Mouse (Mus musculus): ENCODE data around the gene Ccdc181. TPM values are rescaled to one million over a fixed set of nuclear protein-coding genes. Genes with fewer than 3 reads are reported as not detected.

The Ccdc181 gene
- polyA plus RNA-seq, 1 experiment from 2014 or later, result 13.5 TPM

DNA sequence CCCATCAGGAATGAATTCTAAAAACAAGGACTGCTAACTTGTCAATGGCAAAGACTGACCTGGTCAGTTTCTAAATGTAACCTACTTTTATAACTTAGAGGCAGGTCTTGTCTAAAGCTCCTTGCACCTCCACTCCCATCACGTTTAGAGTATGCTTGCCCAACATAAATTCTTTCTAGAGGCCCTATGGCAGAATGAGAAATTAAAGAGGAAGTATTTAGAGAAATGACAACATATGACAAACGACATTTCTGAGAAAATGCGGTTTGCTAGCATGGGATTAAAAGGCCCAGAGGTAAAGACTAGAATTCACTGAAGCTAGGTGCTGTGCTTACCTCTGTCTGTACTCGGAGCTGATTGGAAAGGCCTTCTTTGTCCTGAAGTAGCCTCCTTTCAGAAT is 26.6 kb downstream of the Ccdc181 start:
- Histone ChIP-seq H3K4me1 (ENCODE audit: control insufficient read depth, insufficient read depth, low read length) (no peaks in the 10 kb centered on the region), H3K27ac (ENCODE audit: low read depth, low read length) (no peak overlapping the region), H3K9ac (ENCODE audit: low read length) (no peak overlapping the region), H3K36me3 (ENCODE audit: control insufficient read depth, insufficient read depth, low read length) (peaks cover 8% of the 10 kb centered on the region), H3K4me3 (ENCODE audit: low read depth, low read length) (no peak overlapping the region), H3K4me2 (ENCODE audit: low read depth) (no peak overlapping the region), H3K9me3 (ENCODE audit: control insufficient read depth, low read length) (no peaks in the 10 kb centered on the region), H3K27me3 (ENCODE audit: control insufficient read depth, insufficient read depth, low read length) (no peaks in the 10 kb centered on the region)
- DNase-seq (ENCODE audit: low spot score), result no peak
- ATAC-seq (ENCODE audit: insufficient read depth, low FRiP score, low TSS enrichment), result no peak
- 93% methylated on average over 4 of the region's 4 CpGs for WGBS

DNA sequence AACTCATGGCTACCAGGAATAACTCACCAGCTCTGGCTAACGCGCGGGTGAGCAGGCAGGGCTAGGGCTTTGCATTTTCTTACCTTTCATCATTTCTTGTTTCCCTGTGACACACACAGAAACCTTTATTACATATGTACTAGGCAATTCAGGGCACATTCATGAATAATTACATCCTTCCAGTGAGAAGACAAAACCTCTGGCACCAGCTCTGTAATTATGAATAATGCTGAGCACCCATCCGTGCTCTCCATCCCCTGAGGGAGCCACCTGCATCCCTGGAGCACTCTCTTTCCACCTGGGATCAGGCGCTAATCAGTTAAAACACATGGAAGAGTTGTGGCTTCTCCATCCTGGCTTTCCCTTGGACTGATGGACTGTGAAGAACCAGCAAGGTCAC is 28.4 kb downstream of the Ccdc181 start, which contains the start of gene Nme7:
Gene Nme7, plus strand, starts transcription at position 301 of the 400 bp plus-strand sequence.
- DNase-seq (ENCODE audit: low spot score), result no peak
- no peaks in the 10 kb centered on the region for H3K9me3 ChIP-seq (ENCODE audit: control insufficient read depth, low read length)
- no peaks in the 10 kb centered on the region for H3K27me3 ChIP-seq (ENCODE audit: control insufficient read depth, insufficient read depth, low read length)
- ATAC-seq (ENCODE audit: insufficient read depth, low FRiP score, low TSS enrichment), result no peak
- H3K4me1 ChIP-seq (ENCODE audit: control insufficient read depth, insufficient read depth, low read length), result no peaks in the 10 kb centered on the region
- peaks cover 8% of the 10 kb centered on the region for H3K36me3 ChIP-seq (ENCODE audit: control insufficient read depth, insufficient read depth, low read length)
- no peak within 1 kb of the TSS for H3K27ac ChIP-seq (ENCODE audit: low read depth, low read length)
- H3K9ac ChIP-seq (ENCODE audit: low read length), result no peak within 1 kb of the TSS
- H3K4me3 ChIP-seq (ENCODE audit: low read depth, low read length), result no peak within 1 kb of the TSS
- no peak within 1 kb of the TSS for H3K4me2 ChIP-seq (ENCODE audit: low read depth)
- WGBS, result 89% methylated on average over 5 of the region's 5 CpGs

DNA sequence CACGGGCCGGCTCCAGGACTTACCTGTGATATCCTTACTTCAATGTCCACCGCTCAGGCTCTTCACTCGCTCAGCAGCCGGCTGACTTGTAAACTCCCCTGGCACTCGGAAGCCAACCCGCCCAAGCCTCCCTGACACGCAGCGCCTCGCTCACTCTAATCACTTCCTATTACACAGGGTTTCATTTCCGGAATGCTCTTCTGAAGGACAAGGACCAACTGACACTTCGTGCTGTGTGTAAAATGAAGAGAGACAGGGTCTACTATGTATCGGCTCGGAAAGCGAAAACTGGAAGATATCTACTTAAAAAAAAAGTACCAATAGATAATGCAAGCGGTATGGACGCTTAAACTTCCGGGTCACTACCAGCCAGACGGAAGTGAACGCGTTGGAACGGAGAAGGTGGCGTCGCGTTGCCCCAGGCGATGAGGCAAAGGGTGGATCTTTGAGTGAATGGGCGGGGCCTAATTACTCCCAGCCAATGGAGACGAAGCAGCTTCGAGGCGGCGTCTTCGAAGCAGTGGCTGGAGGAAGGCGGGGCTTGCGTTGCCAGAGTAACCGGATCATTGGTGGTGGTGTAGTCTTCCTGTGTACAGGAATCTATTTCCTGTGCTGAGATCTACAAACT is 31.9 kb downstream of the Ccdc181 start, which contains the start of gene Blzf1:
Gene Blzf1, minus strand, starts transcription at position 366 of the 628 bp plus-strand sequence.
- Histone ChIP-seq H3K27ac (ENCODE audit: low read depth, low read length) (no peak within 1 kb of the TSS), H3K9me3 (ENCODE audit: control insufficient read depth, low read length) (no peaks in the 10 kb centered on the region), H3K36me3 (ENCODE audit: control insufficient read depth, insufficient read depth, low read length) (no peaks in the 10 kb centered on the region)

DNA sequence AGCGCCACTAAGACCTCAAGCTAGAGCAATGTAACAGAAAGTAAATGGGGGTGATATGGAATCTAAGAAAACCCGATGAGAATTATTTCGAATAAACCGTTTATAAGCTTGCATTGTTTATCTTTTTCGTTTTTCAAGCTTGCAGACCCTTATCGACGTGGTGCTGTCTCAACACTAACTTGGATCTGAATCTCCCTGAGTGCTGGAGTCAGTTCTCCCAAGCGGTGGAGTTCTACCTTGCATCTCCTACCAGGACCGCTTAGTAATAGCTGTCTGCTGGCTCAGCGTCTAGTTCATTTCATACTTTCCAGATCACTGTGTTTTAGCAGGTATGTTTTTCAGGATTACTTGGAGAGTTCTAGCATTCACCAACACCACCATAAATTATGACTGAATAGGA is 32.5 kb downstream of the Ccdc181 start:
- WGBS, result 14% methylated on average over 10 of the region's 10 CpGs
- Histone ChIP-seq H3K36me3 (ENCODE audit: control insufficient read depth, insufficient read depth, low read length) (no peaks in the 10 kb centered on the region), H3K4me1 (ENCODE audit: control insufficient read depth, insufficient read depth, low read length) (no peaks in the 10 kb centered on the region), H3K9ac (ENCODE audit: low read length) (peak overlapping the region; percentile 19), H3K4me2 (ENCODE audit: low read depth) (peak overlapping the region; percentile 55), H3K27ac (ENCODE audit: low read depth, low read length) (no peak overlapping the region), H3K9me3 (ENCODE audit: control insufficient read depth, low read length) (no peaks in the 10 kb centered on the region), H3K27me3 (ENCODE audit: control insufficient read depth, insufficient read depth, low read length) (no peaks in the 10 kb centered on the region), H3K4me3 (ENCODE audit: low read depth, low read length) (peak overlapping the region; percentile 80)
- ATAC-seq (ENCODE audit: insufficient read depth, low FRiP score, low TSS enrichment) (0 out of 2 replicates have a peak, but pooled peaks have one; percentile 7), DNase-seq (ENCODE audit: low spot score) (no peak)

More for the DNA sequence above, 31.9 kb downstream of the Ccdc181 start, which contains the start of gene Blzf1:
- peak within 1 kb of the TSS; percentile 75 for H3K9ac ChIP-seq (ENCODE audit: low read length)
- H3K4me2 ChIP-seq (ENCODE audit: low read depth), result peak within 1 kb of the TSS; percentile 62
- no peaks in the 10 kb centered on the region for H3K27me3 ChIP-seq (ENCODE audit: control insufficient read depth, insufficient read depth, low read length)
- WGBS, result under 1% methylated on average over 35 of the region's 35 CpGs
- no peaks in the 10 kb centered on the region for H3K4me1 ChIP-seq (ENCODE audit: control insufficient read depth, insufficient read depth, low read length)
- peak within 1 kb of the TSS; percentile 80 for H3K4me3 ChIP-seq (ENCODE audit: low read depth, low read length)
- peak; percentile 99 for ATAC-seq (ENCODE audit: insufficient read depth, low FRiP score, low TSS enrichment)
- peak; percentile 98 for DNase-seq (ENCODE audit: low spot score)

DNA sequence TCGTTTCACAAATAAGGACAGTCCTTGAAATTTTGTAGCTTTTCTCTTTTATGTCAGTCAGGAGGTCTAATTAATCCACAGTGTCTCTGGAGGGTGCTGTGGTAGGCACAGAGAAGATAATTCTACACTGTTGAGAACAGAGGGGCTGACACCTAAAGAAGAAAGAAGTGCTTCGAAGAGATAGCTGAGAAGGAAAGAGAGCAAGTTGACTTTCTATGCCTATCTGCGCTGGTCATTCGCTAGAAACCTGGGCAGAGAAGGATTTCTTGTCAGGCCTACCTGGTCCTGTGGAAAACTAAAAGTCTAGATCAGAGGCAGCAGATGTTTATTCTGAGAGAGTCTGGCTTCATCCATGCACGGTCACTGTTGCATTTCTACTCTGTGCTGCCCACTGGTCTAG is 38.7 kb downstream of the Ccdc181 start:
- Histone ChIP-seq H3K27me3 (ENCODE audit: control insufficient read depth, insufficient read depth, low read length) (no peaks in the 10 kb centered on the region), H3K9ac (ENCODE audit: low read length) (no peak overlapping the region), H3K4me2 (ENCODE audit: low read depth) (no peak overlapping the region), H3K9me3 (ENCODE audit: control insufficient read depth, low read length) (no peaks in the 10 kb centered on the region), H3K4me3 (ENCODE audit: low read depth, low read length) (no peak overlapping the region), H3K27ac (ENCODE audit: low read depth, low read length) (no peak overlapping the region), H3K36me3 (ENCODE audit: control insufficient read depth, insufficient read depth, low read length) (no peaks in the 10 kb centered on the region), H3K4me1 (ENCODE audit: control insufficient read depth, insufficient read depth, low read length) (no peaks in the 10 kb centered on the region)
- 92% methylated on average over 5 of the region's 5 CpGs for WGBS
- ATAC-seq (ENCODE audit: insufficient read depth, low FRiP score, low TSS enrichment) (no peak), DNase-seq (ENCODE audit: low spot score) (no peak)

DNA sequence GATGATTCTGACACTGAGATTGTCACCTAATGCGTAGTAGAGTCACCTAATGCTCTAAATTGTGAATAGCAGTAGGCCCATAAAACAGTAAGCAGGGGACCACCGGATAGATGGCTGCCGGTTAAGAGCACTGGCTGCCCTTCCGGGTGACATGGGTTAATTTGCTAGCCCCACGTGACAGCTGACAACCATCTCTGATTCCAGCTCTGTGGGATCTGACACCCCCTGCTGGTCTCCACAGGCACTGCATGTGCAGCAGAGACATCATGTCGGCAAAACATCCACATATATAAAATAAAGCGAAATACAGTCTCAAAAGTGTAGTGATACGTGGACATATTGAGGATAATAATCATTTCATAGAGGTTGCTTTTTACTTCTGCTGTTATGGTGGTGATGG is 39.9 kb downstream of the Ccdc181 start:
- no peak for DNase-seq (ENCODE audit: low spot score)
- no peak overlapping the region for H3K9ac ChIP-seq (ENCODE audit: low read length)
- WGBS, result 71% methylated on average over 8 of the region's 8 CpGs

DNA sequence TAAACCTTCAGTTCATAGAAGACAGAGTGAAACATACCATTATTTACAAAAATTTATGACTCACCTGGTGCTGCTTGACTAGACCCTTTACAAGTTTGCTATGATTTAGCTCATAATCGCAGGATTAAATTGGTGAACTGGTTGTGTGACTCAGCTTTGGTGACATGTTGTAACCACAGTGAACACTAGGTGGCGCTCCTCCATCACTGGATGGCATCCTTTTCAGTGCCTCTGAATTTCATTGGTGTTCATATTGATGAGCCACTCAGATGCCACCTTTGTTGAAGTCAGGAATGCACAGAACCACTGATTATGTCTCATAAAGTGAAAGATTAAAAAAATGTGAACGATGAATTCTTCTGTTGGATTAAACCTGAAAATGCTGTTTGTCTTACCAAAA is 41.3 kb downstream of the Ccdc181 start:
- DNase-seq (ENCODE audit: low spot score) (peak; percentile 79), ATAC-seq (ENCODE audit: insufficient read depth, low FRiP score, low TSS enrichment) (peak; percentile 54; the same call in 1 of the 2 replicates)
- Histone ChIP-seq H3K27ac (ENCODE audit: low read depth, low read length) (no peak overlapping the region), H3K36me3 (ENCODE audit: control insufficient read depth, insufficient read depth, low read length) (no peaks in the 10 kb centered on the region), H3K27me3 (ENCODE audit: control insufficient read depth, insufficient read depth, low read length) (no peaks in the 10 kb centered on the region), H3K4me2 (ENCODE audit: low read depth) (no peak overlapping the region), H3K4me3 (ENCODE audit: low read depth, low read length) (no peak overlapping the region), H3K9ac (ENCODE audit: low read length) (no peak overlapping the region), H3K4me1 (ENCODE audit: control insufficient read depth, insufficient read depth, low read length) (no peaks in the 10 kb centered on the region), H3K9me3 (ENCODE audit: control insufficient read depth, low read length) (no peaks in the 10 kb centered on the region)
- WGBS, result 44% methylated on average over 3 of the region's 3 CpGs

More for the DNA sequence above, 39.9 kb downstream of the Ccdc181 start:
- Histone ChIP-seq H3K4me1 (ENCODE audit: control insufficient read depth, insufficient read depth, low read length) (no peaks in the 10 kb centered on the region), H3K4me2 (ENCODE audit: low read depth) (no peak overlapping the region), H3K27ac (ENCODE audit: low read depth, low read length) (no peak overlapping the region), H3K27me3 (ENCODE audit: control insufficient read depth, insufficient read depth, low read length) (no peaks in the 10 kb centered on the region), H3K36me3 (ENCODE audit: control insufficient read depth, insufficient read depth, low read length) (no peaks in the 10 kb centered on the region), H3K4me3 (ENCODE audit: low read depth, low read length) (no peak overlapping the region), H3K9me3 (ENCODE audit: control insufficient read depth, low read length) (no peaks in the 10 kb centered on the region)
- ATAC-seq (ENCODE audit: insufficient read depth, low FRiP score, low TSS enrichment), result no peak

DNA sequence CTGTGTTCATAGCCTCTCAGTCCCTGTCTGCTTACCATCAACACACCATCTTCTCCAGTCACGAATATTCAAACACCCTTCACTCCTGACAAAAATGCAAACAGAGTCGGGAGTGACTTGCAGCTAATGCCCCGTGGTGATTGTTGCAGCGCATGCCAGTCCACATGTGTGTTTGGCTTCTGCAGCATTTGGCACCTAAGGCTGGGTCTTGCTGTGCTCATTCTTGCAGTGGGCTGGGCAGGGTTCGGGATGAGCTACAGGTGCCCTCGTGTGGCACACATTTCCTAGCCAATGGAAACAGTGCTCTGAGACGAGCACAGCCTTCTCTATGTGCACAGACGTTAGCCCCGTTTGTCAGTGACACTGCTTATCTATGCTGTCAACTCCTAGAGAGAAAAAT is 41.9 kb downstream of the Ccdc181 start:
- ATAC-seq (ENCODE audit: insufficient read depth, low FRiP score, low TSS enrichment) (no peak), DNase-seq (ENCODE audit: low spot score) (no peak)
- H3K9ac ChIP-seq (ENCODE audit: low read length), result no peak overlapping the region
- no peak overlapping the region for H3K4me2 ChIP-seq (ENCODE audit: low read depth)
- H3K27me3 ChIP-seq (ENCODE audit: control insufficient read depth, insufficient read depth, low read length), result no peaks in the 10 kb centered on the region
- no peaks in the 10 kb centered on the region for H3K4me1 ChIP-seq (ENCODE audit: control insufficient read depth, insufficient read depth, low read length)
- no peak overlapping the region for H3K27ac ChIP-seq (ENCODE audit: low read depth, low read length)
- no peaks in the 10 kb centered on the region for H3K9me3 ChIP-seq (ENCODE audit: control insufficient read depth, low read length)
- H3K36me3 ChIP-seq (ENCODE audit: control insufficient read depth, insufficient read depth, low read length), result no peaks in the 10 kb centered on the region
- H3K4me3 ChIP-seq (ENCODE audit: low read depth, low read length), result no peak overlapping the region
- 89% methylated on average over 9 of the region's 9 CpGs for WGBS

DNA sequence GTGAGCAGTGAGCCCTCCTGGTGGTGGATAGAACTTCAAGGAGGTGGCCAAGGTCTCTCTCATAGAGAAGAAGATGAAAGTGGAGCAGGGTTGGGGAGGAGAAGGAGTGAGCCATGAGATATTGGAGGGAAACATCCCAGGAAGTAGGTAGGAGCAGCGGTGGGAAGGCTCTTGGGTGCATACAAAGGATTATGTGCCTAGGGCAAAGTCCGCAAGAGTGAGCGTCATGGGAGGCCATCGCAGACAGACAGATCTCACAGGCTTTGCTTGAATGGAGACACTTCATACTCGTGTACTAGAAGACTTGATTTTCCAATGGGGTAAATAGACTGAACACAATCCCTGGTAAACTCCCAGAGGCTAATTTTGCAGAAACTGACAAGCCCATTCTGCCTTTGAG is 43.1 kb downstream of the Ccdc181 start:
- DNase-seq (ENCODE audit: low spot score) (no peak), ATAC-seq (ENCODE audit: insufficient read depth, low FRiP score, low TSS enrichment) (no peak)
- Histone ChIP-seq H3K27ac (ENCODE audit: low read depth, low read length) (no peak overlapping the region), H3K9ac (ENCODE audit: low read length) (no peak overlapping the region), H3K27me3 (ENCODE audit: control insufficient read depth, insufficient read depth, low read length) (no peaks in the 10 kb centered on the region), H3K4me2 (ENCODE audit: low read depth) (no peak overlapping the region), H3K36me3 (ENCODE audit: control insufficient read depth, insufficient read depth, low read length) (no peaks in the 10 kb centered on the region), H3K4me3 (ENCODE audit: low read depth, low read length) (no peak overlapping the region), H3K4me1 (ENCODE audit: control insufficient read depth, insufficient read depth, low read length) (no peaks in the 10 kb centered on the region), H3K9me3 (ENCODE audit: control insufficient read depth, low read length) (no peaks in the 10 kb centered on the region)
- 95% methylated on average over 5 of the region's 5 CpGs for WGBS
